14 mouse cellular contexts compared by ENCODE assay signal in genomic region chr3:8084749-8085148, GRCm38 (mm10).
"Had no signal": no experiment of that assay in that cellular context is flagged by ENCODE, and none has a peak within 500 bp of the region (broad histone marks: within the 10 kb centered on the region; RNA-seq: fewer than 3 reads in every experiment).

No protein-coding gene starts in this region.

- H3K4me2 ChIP-seq: lung, embryonic 14.5 days; midbrain, embryonic 13.5 days; midbrain, embryonic 15.5 days; neural tube, embryonic 12.5 days had no signal

- ATAC-seq: midbrain, embryonic 13.5 days; midbrain, embryonic 15.5 days had no signal

- H3K9me3 ChIP-seq: midbrain, embryonic 10.5 days; midbrain, embryonic 13.5 days; midbrain, embryonic 15.5 days; neural tube, embryonic 12.5 days had no signal

- H3K27ac ChIP-seq: midbrain, embryonic 10.5 days; midbrain, embryonic 13.5 days; midbrain, embryonic 15.5 days; neural tube, embryonic 12.5 days had no signal

- H3K4me1 ChIP-seq: midbrain, embryonic 10.5 days; midbrain, embryonic 13.5 days; midbrain, embryonic 15.5 days; neural tube, embryonic 12.5 days had no signal

- H3K4me3 ChIP-seq: midbrain, embryonic 10.5 days; midbrain, embryonic 13.5 days; midbrain, embryonic 15.5 days; neural tube, embryonic 12.5 days had no signal

- H3K27me3 ChIP-seq: midbrain, embryonic 13.5 days; midbrain, embryonic 15.5 days; neural tube, embryonic 12.5 days had no signal

- H3K36me3 ChIP-seq: midbrain, embryonic 10.5 days; midbrain, embryonic 13.5 days; midbrain, embryonic 15.5 days; neural tube, embryonic 12.5 days had no signal

- H3K9ac ChIP-seq: lung, embryonic 14.5 days; midbrain, embryonic 13.5 days; midbrain, embryonic 15.5 days; neural tube, embryonic 12.5 days had no signal

- DNase-seq: lung, adult 18-20 months; lung, embryonic 14.5 days; lung, postnatal 10 days; lung, postnatal 4 days; right cerebral cortex, postnatal 25 days; right cerebral cortex, postnatal 4 days; spleen, adult 18-20 months; thymus, adult 2 months; thymus, postnatal 25 days; thymus, postnatal 4 days had no signal
